Mouse (Mus musculus) forebrain, postnatal 0 days (tissue): ENCODE data around the gene Rspo4. TPM values are rescaled to one million over a fixed set of nuclear protein-coding genes. Genes with fewer than 3 reads are reported as not detected.

Experiments
- ATAC-seq: fragments of 200-750 bp; cut with Nextera tagmentation; 2 replicates; pipeline ENCODE4 v1.8.0; 2017; ENCODE audit warnings: mild to moderate bottlenecking, moderate library complexity
- DNase-seq: peaks from one replicate; pipeline ENCODE4 v3.0.0-alpha.2; 2015
- H3K27ac ChIP-seq: fragments of 300-500 bp; sonication (generic); 2 replicates; pipeline ENCODE4 v1.5.1; 2014; ENCODE audit warnings: low read depth, mild to moderate bottlenecking, antibody characterized with exemption, low read length, moderate library complexity, mixed read lengths
- H3K27me3 ChIP-seq: fragments of 300-500 bp; sonication (generic); 2 replicates; pipeline ENCODE4 v1.6.1; 2014; ENCODE audit warnings: mild to moderate bottlenecking, low read length, mixed read lengths; ENCODE audit not compliant: insufficient read depth
- H3K36me3 ChIP-seq: fragments of 300-500 bp; sonication (generic); 2 replicates; pipeline ENCODE4 v1.6.1; 2014; ENCODE audit warnings: mild to moderate bottlenecking, moderate library complexity; ENCODE audit not compliant: insufficient read depth
- H3K4me1 ChIP-seq: fragments of 300-500 bp; sonication (generic); 2 replicates; pipeline ENCODE4 v1.6.1; 2014; ENCODE audit warnings: antibody characterized with exemption; ENCODE audit not compliant: insufficient read depth
- H3K4me2 ChIP-seq: fragments of 300-500 bp; sonication (generic); 2 replicates; pipeline ENCODE4 v1.6.1; 2014; ENCODE audit warnings: low read depth, mild to moderate bottlenecking, moderate library complexity
- H3K4me3 ChIP-seq: fragments of 300-500 bp; sonication (generic); 2 replicates; pipeline ENCODE4 v1.5.1; 2014; ENCODE audit warnings: low read depth, low read length, mixed read lengths
- H3K9ac ChIP-seq: fragments of 300-500 bp; sonication (generic); 2 replicates; pipeline ENCODE4 v1.6.1; 2014; ENCODE audit warnings: mild to moderate bottlenecking
- H3K9me3 ChIP-seq: fragments of 300-500 bp; sonication (generic); 2 replicates; pipeline ENCODE4 v1.6.1; 2016; ENCODE audit warnings: low read length
- CTCF ChIP-seq: sonication (generic); IDR thresholded peaks from 2 replicates; pipeline ENCODE4 v1.5.1; 2016; ENCODE audit warnings: antibody characterized with exemption, control low read depth, low read depth
- WGBS: fragments of 180-500 bp; shearing (Covaris S2); extraction: QIAGEN DNeasy Blood & Tissue Kit; methylation state at CpG from one replicate; pipeline ENCODE4 v1.1.7; 2014; 5-methylcytosine and 5-hydroxymethylcytosine counted together
- polyA plus RNA-seq: library from polyadenylated mRNA; unstranded; fragments of >200 nt; fragmentation: Nextera tagmentation; extraction: Ambion mirVana; gene quantifications from 2 replicates; pipeline ENCODE4 v1.2.1, GENCODE M21; 2015
- total RNA-seq: library from RNA; depleted of rRNA; stranded (reverse); fragments of >200 nt; gene quantifications from 2 replicates; pipeline ENCODE4 v1.2.3, GENCODE M21; 2014

The Rspo4 gene
- total and polyA plus RNA-seq, 2 experiments from 2014 or later, result 0.10 to 0.90 TPM

DNA sequence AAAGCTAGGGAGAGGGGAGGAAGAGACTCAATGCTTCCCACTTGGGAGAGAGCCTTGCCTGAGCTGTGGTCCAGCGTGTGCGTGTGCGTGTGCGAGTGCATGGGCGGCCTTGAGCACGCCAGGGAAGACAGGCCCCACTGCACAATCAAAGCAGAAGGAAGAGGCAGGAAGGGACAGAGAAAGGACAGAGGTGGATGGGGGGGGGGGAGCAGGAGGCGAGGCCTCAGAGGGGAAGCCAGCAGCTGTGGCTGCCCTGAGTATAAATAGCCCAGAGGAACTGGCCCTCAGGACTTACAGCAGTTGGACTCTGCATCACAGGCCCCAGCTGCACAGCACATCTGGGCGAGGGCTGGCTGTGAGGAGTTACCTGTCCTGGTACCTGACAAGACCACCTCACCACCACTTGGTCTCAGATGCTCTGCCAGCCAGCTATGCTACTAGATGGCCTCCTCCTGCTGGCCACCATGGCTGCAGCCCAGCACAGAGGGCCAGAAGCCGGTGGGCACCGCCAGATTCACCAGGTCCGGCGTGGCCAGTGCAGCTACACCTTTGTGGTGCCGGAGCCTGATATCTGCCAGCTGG, 68.3 kb downstream of the Rspo4 start, which contains the start of gene Angpt4:
TSS of gene Angpt4 (plus strand) at position 292 of the 582 bp plus-strand sequence.
- ATAC-seq (no peak), DNase-seq (no peak)
- H3K4me3 ChIP-seq, result no peak within 1 kb of the TSS
- no peaks in the 10 kb centered on the region for H3K9me3 ChIP-seq
- no peak within 1 kb of the TSS for H3K27ac ChIP-seq
- H3K36me3 ChIP-seq, result no peaks in the 10 kb centered on the region
- no peak within 1 kb of the TSS for H3K9ac ChIP-seq
- no peaks in the 10 kb centered on the region for H3K27me3 ChIP-seq
- 72% methylated on average over 12 of the region's 13 CpGs for WGBS
- H3K4me1 ChIP-seq, result no peaks in the 10 kb centered on the region
- no peak for TF ChIP-seq CTCF
- H3K4me2 ChIP-seq, result no peak within 1 kb of the TSS

DNA sequence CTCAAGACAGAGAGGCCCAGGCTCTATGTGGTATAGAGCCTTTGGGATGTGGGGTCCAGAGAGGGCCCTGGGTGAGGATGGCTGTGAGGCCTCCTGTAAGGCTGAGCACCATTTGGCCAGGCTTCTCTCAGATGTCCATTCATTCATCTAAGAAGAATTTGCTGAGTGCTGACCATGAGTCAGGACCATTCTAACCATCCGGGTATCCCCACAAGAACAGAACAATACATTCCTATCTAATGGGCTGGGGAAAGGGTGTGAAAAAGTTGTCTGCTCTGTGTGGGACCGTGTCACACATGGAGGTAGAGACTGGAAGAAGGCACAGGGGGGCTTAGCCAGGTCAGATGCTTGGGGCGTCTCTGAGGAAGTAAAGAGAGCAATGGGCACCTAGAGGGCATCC, 69.0 kb downstream of the Rspo4 start:
- no peak overlapping the region for H3K27ac ChIP-seq
- no peaks in the 10 kb centered on the region for H3K36me3 ChIP-seq
- no peak overlapping the region for H3K9ac ChIP-seq
- H3K4me3 ChIP-seq, result no peak overlapping the region
- TF ChIP-seq CTCF, result no peak
- H3K9me3 ChIP-seq, result no peaks in the 10 kb centered on the region
- no peaks in the 10 kb centered on the region for H3K4me1 ChIP-seq
- DNase-seq (no peak), ATAC-seq (no peak)
- H3K4me2 ChIP-seq, result no peak overlapping the region
- WGBS, result 84% methylated on average over 3 of the region's 3 CpGs
- no peaks in the 10 kb centered on the region for H3K27me3 ChIP-seq

DNA sequence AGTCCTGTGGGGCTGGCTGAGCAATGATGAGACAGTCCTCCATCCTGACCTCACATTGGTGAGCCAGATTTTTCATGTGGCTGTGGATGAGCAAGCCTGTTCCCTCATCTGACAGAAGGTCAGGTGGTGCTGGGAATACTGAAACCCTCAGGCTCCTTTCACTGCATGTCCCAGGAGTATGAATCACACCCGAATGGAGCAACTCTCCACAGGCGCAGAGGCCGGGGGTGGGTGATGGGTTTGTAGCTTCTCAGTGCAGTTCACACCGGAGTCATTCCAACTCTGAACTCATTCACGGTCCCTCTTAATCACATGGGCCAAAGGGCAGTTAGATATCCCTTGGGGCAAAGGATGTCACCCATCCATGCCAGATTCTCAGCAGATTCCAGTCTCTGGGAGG, 71.4 kb downstream of the Rspo4 start:
- Histone ChIP-seq H3K4me3 (no peak overlapping the region), H3K4me2 (no peak overlapping the region), H3K9ac (no peak overlapping the region), H3K27me3 (no peaks in the 10 kb centered on the region), H3K27ac (no peak overlapping the region), H3K4me1 (no peaks in the 10 kb centered on the region), H3K9me3 (no peaks in the 10 kb centered on the region), H3K36me3 (no peaks in the 10 kb centered on the region)
- no peak for ATAC-seq
- no peak for TF ChIP-seq CTCF
- no peak for DNase-seq
- 85% methylated on average over 5 of the region's 5 CpGs for WGBS

DNA sequence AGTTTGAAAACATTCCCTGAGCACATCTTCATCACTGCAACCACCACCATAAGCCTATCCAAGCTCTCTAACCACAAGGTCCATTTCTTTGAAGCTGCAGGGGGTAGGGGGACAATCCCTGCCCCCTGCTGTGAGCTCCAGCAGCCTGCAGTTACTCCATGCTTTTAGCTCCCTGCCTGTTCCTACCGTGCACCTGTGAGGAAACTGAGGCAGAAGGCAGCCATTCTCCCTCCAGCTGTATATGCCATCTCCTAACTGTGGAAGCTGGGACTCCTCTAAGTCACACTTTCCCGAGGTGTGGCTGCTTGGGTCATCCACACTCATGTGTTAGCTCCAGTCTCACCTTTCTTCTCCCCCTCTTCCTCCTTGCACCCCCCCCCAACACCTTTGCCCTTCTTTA, 72.4 kb downstream of the Rspo4 start:
- Histone ChIP-seq H3K4me3 (no peak overlapping the region), H3K9me3 (no peaks in the 10 kb centered on the region), H3K4me1 (no peaks in the 10 kb centered on the region), H3K27ac (no peak overlapping the region), H3K9ac (no peak overlapping the region), H3K36me3 (no peaks in the 10 kb centered on the region), H3K4me2 (no peak overlapping the region), H3K27me3 (no peaks in the 10 kb centered on the region)
- ATAC-seq (no peak), DNase-seq (no peak)
- WGBS, result 36% methylated on average over 2 of the region's 2 CpGs
- no peak for TF ChIP-seq CTCF

DNA sequence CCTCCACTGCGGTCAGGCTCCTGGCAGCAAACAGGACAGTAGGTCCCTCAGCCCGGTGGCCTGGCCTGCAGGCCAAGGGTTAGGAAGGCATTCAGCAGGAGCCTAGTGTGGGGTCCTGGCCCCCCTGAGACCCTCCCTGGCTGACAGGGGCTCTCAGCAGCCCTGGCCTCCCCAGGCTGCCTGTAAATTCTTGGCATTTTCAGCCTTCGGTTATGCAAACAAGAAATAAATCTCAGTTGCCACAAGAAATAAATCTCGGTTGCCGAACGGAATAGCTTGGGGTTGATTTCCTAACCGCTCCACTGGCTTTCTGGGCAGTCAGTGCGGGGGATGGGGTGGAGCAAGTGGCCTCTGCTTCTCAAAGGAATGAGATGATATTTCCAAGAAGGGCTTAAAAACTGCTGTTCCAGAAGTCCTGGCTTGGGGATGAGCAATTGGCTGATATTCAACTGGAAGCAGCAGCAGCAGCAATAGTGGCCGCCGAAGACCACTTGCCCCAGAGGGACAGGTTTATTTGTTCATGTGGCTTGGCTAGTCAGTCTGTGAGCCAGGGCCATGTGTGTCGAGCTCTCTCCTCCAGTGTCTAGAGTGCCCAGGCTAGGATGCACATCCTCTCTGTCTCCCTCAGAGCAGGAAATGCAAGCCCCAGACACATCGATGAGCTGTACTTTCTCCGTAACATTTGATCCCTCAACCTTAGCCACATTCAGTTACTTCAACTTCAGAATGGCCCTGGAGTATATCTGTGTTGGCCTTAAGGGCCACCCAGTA, 73.5 kb downstream of the Rspo4 start:
- no peak overlapping the region for H3K9ac ChIP-seq
- WGBS, result 74% methylated on average over 13 of the region's 13 CpGs
- ATAC-seq (no peak), DNase-seq (no peak)
- H3K9me3 ChIP-seq, result no peaks in the 10 kb centered on the region
- H3K27ac ChIP-seq, result no peak overlapping the region
- no peaks in the 10 kb centered on the region for H3K4me1 ChIP-seq
- no peaks in the 10 kb centered on the region for H3K36me3 ChIP-seq
- no peaks in the 10 kb centered on the region for H3K27me3 ChIP-seq
- no peak overlapping the region for H3K4me2 ChIP-seq
- TF ChIP-seq CTCF, result no peak
- H3K4me3 ChIP-seq, result no peak overlapping the region

DNA sequence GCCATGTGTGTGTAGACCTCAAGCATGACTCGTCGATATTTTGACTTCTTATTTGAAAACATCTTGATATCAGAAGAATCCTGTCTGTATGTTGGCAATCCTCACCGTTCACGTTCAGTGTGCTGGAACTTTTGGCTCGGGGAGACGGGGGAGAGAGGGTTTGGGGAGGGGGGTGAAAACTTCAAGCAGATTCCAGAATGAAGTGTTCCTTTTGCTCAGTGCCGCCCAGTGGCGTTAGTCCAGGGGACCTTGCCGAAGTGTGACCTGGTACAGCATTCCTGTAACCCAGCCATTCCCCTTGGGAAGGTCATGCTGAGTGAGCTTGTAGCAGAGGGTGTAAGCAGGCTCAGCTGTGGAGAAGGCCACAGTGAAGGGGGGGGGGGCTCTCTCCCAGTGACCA, 76.4 kb downstream of the Rspo4 start:
- Histone ChIP-seq H3K9ac (no peak overlapping the region), H3K36me3 (no peaks in the 10 kb centered on the region), H3K9me3 (no peaks in the 10 kb centered on the region), H3K4me2 (no peak overlapping the region), H3K27ac (no peak overlapping the region), H3K4me1 (no peaks in the 10 kb centered on the region), H3K4me3 (no peak overlapping the region), H3K27me3 (no peaks in the 10 kb centered on the region)
- no peak for TF ChIP-seq CTCF
- DNase-seq, result no peak
- ATAC-seq, result no peak
- 69% methylated on average over 9 of the region's 9 CpGs for WGBS

DNA sequence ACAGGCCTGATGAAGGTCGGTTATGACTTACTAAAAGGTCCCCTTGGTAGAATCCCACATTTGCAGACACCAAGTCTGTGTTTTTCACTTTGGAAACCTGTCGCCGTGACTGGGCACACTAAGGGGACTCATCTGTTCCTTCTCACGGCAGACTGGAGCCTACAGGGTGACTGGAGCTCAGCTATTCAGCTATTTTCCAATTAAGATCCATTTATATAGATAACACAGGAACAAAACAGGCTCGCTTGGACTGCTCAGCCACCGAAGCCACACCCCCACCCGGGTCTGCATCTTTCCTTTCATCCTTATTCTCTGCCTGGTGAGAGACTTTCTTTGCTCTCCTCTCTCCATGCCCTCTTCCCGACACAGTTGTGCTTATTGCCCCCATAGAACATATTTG, 78.3 kb downstream of the Rspo4 start:
- Histone ChIP-seq H3K9me3 (no peaks in the 10 kb centered on the region), H3K27ac (no peak overlapping the region), H3K4me3 (no peak overlapping the region), H3K4me1 (no peaks in the 10 kb centered on the region), H3K4me2 (no peak overlapping the region), H3K36me3 (no peaks in the 10 kb centered on the region), H3K27me3 (no peaks in the 10 kb centered on the region), H3K9ac (no peak overlapping the region)
- DNase-seq, result no peak
- no peak for ATAC-seq
- no peak for TF ChIP-seq CTCF
- WGBS, result 39% methylated on average over 8 of the region's 8 CpGs
